Mouse (Mus musculus) inflammation-experienced regulatory T-cells, adult 6 months (primary cell): ENCODE data around the gene Gli2. TPM values are rescaled to one million over a fixed set of nuclear protein-coding genes. Genes with fewer than 3 reads are reported as not detected.

ENCODE experiments used
- ATAC-seq: one replicate; pipeline ENCODE4 v1.8.0; 2017
- polyA plus RNA-seq, 3 experiments: library from polyadenylated mRNA; unstranded; fragments of 100-300 nt; shearing (Covaris generic); gene quantifications; one replicate each; pipeline ENCODE4 v1.2.1; 2017

The Gli2 gene
- polyA plus RNA-seq, 3 experiments from 2014 or later = not detected

DNA sequence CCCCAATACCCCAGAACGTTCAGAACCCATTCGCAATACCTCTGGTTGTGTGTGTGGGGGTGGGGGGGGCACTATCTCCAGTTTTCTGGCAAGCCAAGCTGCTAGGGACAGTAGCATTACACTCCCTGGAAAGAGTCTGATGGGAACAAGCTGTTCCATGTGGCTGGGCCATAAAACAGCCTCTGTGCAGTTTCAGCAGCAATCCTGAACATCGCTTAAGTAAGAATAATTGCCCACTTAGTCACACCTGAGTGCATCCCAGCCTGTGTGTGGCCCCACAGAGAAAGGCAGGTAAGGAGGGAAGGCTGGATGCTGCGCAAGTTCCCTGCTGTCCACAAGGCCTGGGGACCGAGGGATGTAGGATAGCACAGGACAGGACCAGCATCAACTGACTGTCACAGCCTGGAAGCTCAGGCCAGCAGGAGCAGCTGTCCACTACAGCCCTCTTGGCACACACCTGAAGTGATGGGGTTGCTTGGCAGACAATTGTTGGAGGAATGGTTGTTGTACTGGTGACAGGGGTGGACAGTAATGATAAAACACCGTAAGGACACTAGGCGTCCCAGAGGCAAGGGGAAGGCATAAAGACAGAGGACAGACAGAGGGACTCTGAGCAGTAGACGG is 58.8 kb downstream of the Gli2 start:
- no peak for ATAC-seq

DNA sequence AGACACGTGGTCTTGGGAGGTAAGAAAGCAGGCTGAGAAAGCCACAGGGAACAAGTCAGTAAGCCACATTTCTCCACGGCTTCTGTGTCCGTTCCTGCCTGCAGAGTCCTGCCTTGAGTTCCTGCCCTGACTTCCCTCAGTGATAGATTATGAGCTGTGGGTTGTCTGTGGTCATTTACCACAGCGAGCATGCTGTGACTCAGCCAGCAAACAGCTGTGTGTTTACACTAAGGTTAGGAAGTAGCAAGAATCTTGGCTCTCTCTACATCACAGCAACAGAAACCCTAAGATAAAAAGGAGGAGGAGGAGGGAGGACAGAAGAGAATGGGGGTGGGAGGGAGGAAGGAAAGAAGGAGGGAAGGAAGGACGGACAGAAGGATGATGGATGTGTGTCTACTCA is 59.6 kb downstream of the Gli2 start:
- no peak for ATAC-seq

DNA sequence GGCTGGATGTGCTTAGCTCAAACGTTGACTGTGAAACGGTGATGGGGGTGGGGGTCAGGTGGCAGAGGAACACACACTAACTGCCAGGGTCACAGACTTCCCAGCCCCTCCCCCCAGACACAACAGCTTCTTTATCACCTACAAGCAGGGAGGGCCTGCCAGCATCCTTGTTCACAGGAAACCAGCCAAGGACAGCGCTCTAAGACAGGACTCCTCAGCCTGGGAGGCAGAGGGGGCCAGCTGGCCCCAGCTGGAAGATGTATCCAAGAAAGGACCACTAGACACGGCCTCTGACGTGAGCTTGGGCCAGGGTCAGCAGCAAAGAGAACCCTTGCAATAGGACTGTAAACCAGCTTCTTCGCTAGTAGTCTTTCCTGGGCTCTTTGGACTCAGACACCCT is 65.1 kb downstream of the Gli2 start:
- no peak for ATAC-seq

DNA sequence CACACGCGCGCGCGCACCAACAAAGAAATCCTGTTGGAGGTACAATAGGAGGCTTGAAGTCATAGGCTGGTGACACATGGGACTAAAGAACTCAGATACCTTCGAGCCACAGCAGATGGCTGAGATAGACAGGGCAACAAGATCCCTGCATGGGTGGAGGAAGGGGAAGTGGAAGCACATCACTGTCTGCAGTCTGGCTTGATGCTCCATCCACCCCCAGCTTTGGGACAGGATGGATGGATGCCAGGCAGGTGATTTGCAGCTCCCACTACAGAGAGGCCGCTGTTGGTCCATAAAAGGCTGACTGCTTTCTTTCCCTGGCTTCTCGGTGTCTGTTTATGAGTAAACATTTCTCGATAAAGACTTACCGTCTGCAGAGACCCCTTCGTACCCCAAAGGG is 65.9 kb downstream of the Gli2 start:
- no peak for ATAC-seq

DNA sequence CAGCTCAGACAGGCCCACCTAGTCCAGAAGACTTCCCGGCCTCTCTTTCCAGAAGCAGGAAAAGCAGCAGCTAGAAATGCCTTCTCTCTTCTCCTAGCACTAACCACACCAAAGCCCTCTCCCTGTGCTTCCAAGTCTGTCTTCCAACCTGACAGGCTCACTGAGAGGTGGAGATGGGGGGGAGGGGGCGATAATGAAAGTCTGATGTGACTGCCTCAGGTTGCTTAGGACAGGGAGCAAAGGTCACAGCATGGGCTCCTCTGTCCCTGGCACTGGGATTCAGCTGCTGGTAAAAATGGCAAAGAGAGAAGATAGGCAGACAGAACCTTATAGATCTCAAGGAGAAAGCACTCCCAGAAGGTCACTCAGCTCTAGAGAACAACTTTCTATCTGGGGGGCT is 70.0 kb downstream of the Gli2 start:
- ATAC-seq = no peak

DNA sequence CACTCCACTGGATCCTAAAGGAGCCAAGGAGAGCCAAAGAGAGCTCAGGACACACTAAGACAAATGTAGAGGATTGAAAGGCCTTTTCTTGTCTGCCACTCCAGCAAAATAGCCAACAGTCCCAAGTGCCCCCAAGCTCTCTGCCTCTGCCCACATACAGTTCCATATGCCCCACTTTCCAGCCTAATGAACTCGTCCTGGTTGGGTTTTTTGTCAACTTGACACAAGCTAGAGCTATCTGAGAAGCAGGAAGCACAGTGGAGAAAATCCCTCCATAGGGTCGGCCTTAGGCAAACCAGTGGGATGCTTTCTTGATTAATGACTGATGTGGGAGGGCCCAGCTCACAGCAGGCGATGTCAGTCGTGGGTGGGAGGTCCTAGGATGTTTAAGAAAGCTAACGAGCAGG is 70.6 kb downstream of the Gli2 start:
- no peak for ATAC-seq

DNA sequence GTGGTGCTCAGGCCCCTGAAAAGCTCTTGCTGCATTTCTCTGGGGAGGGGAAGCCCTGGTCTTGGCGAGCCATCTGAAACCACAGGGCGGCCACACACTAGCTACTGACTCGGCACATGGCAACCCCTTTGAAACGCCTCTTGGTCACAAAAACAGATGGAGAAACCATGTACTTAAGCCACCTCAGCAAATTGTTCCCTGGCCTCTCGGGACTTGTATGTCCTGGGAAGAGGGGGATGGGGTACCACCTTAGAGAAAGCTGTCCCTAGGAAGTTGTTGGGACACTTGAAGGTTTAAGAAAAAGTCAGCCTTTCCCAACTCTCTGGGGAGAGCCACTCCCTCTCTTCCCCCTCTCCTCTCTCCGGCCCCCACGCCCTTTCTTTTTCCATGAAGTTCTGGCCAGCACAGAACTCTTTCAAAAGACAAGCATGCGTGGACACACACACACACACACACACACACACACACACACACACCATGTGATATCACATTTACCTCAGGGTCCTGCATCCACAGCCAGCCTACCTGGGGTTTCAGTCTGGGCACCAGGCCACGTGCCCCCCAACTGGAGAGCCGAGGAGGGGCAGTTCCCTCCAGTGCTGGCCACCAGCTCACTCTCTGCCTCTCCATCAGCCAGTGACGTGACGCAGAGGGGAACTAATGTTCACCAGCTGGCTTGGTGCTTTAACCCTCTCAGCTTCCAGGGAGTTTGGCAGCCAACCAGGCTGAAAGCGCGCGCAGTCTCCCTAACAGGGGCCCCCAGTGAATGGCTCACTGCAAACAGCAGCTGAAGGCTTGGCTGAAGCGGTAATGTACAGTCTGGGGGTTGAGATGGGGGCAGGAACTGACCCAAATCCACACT is 71.2 kb downstream of the Gli2 start:
- ATAC-seq = no peak

DNA sequence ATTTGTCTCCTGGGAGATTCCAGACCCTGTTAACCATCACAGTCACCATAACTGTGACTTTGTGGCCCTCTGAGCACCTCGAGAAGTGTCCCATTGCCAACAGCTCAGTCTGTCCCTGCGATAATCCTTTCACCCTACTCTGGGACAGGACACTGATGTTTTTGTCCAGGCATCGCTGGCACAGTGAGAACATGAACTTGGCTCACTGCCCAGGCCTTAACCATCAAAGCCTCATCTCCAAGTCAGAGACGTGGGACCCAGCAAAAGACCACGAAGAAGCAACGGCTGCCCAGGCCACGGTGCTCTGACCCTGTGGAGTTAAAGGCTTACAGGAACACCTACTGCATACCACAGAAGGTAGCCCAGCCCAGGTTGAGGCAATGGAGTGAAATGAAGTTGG is 72.8 kb downstream of the Gli2 start:
- no peak for ATAC-seq

DNA sequence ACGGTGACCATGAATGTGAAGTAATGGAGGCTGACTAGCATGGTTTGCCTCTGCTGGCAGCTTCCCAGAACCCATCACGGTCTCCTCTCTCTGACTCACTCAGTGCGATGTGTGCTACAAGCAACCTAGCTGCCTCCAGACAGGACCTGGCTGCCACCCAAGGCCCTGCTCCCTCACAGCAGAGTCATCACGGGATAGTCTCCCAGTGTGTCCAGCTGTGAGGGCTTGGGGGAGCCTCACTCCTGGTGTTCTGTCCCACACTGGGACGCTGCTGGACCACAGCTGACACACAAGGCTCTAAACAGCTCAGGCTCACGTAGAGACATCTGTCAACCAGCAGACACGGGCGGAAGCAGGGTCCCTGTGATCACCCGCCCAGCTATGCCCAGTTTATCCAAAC is 76.8 kb downstream of the Gli2 start:
- no peak for ATAC-seq

DNA sequence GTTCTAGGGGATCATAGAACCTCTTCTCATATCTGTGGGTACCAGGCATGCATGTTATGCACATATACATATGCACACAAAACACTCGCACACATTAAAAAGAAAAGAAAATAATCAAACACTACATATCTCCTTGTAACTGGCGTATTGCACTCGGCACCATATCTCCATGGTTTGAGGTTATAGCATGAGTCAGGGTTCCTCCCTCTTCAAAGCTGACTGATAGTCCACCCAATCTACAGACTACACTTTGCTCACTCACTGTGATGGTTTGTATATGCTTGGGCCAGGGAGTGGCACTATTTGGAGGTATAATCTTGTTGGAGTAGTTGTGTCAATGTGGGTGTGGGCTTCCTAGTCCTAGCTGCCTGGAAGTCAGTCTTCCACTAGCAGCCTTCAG is 78.0 kb downstream of the Gli2 start:
- no peak for ATAC-seq

DNA sequence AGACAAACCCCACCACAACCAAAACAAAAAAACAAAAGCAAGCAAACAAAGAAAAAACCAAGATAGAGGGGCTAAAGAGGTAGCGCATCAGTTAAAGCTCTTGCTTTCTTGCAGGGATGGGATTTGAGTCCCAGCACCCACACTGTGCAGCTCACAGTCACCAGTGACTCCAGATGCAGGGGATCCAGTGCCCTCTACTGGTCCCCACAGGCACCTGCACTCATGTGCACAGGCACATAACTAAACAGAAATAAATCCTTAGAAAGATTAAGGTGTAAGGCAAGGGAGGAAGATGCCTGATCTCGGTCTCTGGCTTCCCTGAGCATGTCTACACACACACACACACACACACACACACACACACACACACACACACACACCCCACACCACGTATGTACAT is 83.4 kb downstream of the Gli2 start:
- no peak for ATAC-seq

DNA sequence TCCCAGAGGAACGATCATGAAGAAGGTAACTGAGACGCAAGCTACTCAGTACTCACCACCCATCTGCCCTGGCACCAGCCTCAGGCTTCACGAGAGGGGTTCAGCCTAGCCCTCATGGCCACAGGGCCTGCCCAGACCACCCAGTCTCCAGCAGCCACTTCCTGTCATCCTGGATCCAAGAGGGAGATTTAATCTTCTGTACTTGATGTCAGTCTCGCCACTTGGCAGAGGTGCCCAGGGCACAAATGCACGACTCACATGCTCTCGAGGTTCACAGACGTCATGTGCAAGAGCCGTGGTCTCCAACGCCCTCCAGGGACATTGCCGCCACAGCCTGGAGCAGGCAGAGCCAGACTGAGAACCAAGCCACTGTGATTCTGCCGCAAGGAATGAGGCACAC is 84.0 kb downstream of the Gli2 start:
- ATAC-seq = no peak

DNA sequence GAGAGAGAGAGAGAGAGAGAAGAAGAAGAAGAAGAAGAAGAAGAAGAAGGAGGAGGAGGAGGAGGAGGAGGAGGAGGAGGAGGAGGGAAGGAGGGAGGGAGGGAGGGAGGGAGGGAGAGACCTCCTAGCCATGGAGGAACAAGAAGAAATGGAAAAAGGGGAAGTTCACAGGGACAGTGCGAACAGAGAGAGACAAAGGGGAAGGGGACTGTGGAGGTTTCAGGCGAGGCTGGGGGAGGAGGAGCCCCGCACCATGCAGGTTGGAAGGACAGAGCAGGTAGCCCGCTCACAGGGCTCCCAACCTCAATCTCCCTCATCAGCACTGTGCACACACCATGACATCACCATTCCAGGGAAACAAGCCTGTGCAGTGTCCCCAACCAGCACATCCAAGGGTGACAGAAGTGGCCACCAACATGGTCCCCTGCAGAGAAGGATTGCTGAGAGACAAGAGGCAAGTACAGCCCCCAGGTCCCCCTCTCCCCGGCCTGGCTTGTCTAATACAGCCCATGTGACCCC is 84.7 kb downstream of the Gli2 start:
- ATAC-seq = no peak

DNA sequence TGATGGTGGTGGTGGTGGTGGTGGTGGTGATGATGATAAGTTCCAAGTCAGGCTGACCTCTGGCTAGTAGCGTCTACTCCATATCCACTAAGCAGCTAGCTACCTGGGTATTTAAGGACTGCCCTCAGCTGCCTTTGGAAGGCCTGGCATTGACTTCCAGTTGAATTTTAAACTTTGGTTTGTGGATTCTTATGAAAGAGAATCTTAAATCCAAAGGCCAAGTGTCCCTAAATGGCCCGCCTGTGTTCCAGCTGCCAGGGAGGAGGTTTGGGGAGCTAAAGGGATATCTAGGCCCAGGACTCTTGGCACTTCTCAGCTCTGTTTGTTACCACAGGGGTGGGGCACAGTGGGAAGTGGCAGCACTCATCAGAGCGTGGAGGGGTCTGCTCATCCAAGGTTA is 85.4 kb downstream of the Gli2 start:
- ATAC-seq = no peak

DNA sequence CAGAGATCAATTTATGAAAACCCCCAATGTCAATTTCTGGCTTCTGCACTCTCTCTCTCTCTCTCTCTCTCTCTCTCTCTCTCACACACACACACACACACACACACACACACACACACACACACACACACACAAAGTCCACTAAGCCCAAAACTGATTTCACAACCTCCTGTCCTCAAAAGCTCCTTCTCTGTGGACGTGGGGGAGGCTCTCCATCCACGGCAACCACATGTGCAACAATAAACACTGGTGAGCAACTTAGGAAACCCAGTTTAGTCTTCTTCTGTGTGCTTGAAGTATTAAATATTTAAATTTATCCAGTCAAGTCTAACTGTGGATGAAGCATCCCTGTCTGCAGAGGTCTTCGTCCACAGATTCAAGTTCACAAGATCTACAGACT is 86.1 kb downstream of the Gli2 start:
- ATAC-seq = no peak

DNA sequence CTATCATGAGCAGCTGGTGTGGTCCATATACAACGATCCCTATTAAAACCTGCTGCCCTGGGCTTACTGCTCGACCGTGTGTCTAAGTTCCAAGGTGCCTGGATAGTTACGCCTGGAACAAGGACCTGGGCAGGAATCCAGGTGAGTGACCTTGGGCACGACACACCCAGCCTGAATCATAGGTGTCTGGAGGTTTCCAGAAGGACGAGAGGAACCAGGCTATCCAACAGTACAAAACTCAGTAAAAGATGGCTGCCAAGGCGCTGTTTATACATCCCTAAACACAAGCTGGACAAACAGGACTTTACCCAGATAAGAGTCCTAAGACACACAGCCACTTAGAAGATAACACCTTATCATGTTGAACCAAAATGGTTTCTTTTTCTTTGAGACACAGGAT is 94.8 kb downstream of the Gli2 start:
- ATAC-seq = no peak

DNA sequence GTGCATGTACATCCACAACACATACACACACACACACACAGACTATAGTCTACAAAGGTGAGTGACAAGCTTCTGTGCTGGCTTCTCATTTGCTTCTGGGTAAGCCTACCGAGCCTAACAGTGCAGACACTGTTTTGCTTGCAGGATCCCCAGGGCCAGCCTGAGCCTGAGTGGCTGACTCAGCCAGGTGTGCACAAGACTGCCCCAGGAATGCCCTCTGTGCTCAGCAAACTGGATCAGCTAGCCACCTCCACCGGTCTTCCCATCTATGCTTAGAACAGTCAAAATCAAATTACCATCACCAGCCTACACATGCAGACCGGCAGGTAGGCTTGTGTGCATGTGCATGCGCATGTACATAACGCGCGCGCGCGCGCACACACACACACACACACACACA is 97.6 kb downstream of the Gli2 start:
- ATAC-seq = no peak

DNA sequence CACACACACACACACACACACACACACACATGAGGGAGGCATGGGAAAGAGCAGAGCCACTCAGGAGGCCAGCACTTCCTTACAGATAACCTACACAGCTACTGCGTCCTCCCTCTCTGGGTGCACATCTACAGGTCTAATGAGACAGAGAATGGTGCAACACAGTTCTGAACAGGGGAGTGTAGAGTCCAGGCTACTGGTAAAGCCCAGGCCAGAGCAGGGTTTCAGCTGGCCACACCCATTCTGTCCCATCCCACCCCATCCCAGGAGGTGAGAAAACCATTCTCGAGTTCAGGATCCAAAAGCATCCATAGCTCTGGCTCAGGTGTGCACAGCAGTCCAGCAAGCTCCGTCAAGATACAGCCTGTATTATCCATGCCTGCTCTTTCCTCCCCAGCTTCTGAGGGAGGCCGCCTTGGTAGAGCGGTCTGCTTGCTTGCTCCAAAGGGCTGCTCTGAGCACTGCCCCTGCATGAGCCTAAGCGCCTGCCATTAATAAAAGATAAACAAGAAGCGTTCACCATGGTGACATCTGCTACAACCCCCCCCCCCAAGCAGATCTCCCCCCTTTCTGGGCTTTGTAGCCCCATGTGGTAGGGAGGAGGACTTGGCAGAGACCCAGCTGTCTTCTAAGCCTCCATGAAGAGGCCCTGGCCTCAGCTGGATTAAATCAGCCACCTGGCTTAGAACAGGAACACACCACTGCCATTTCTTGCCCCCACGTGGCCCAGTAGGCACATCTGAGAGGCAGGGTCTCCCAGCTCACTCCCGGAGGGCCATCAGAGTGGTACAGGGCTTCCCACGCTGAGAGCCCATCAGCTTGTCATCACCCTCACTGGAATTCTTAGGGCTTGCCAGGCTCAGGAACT is 98.8 kb downstream of the Gli2 start:
- ATAC-seq = no peak

DNA sequence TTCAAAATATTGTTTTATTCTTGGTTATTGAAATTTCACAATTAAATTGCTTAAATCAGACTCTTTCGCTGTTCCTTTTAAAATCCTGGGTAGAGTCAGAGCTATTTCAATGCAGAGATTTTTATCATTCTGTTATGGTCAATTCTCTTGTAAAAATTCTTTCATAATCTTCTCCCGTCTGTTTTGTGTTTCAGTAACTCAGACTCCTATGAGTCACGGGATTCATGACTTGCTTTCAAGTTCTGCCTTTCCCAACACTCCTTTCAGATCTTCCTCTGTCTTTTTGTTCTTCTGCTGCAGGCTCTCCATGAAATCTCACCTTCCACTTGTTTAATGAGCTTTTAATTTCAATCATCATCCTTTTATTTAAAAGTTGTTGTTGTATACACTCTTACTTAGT is 100.4 kb downstream of the Gli2 start:
- no peak for ATAC-seq

DNA sequence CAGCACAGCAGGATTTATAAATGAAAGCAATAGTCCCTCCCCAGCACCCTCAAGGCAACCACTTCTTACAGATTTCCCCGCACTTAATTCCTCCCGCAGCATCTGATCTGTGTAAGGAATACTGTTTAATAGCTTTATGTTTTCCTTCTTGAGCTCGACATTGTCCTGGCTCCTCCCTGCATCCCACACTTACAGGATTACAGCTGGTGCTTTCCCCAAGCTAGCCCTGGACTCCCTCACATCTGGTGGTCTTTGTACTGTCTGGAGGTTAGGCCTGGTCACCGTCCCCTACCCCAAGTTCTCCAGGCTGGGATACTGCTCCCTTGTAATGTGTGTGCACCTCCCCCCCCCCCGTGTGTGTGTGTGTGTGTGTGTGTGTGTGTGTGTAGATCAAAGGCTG is 101.1 kb downstream of the Gli2 start:
- ATAC-seq = no peak

DNA sequence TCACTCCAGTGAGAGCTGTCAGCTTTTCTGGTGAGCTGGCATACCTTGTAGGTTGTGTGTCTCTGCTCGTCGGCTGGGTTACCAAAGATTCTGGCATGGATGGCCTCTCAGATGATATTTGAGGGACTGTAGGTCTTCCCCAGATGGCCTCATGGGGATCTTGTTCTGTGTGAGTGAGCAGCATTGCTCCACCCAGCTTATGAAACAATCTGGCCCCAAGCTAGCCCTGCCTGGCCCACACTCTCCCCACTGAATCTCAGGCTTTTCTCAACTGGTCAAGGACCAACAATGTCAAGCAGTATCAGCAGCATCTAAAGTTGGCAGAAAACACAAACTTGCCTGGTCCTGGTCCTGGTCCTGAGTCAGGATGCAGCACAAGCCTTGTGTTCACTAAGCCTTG is 105.0 kb downstream of the Gli2 start:
- ATAC-seq = no peak

DNA sequence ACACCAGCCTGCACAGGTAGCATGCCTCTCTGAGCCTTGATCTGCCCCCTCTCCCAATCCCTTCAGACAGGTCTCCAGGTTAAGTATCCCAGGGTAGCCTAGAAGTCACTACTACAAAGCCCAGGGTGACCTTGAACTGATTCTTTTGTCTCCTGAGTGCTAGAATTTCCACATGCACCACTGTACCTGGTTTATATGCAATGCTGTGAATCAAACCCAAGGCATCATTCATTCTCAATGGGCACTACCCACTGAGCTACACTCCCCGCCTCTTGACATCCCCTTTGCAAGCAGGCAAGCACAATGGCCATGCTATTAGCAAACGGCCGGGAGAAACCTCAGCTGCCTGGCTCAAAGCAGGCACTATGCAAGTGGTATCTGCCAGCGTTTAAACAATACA is 106.2 kb downstream of the Gli2 start:
- no peak for ATAC-seq

DNA sequence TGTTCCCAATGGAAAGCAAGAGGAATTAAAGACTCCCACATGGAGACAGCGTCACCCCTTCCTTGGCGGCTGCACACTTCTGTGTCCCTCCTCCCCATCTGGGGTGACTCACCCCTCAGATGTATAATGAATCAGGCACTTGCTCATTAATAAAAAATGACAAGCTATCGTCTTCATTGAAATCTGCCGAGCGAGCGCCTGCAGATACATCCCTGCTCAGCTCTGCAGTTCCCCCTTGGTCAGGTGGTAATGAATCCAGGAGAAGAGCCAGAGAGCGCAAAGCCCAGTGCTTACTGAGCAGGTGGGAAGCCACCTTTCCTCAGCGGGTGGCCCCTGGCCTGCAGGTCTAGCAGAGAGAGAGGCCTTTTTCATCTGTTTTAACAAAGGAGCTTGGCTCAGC is 112.1 kb downstream of the Gli2 start:
- ATAC-seq = no peak
